Mouse (Mus musculus): ENCODE results near the gene Dglucy. TPM values are rescaled to one million over a fixed set of nuclear protein-coding genes. Genes with fewer than 3 reads are reported as not detected.

The Dglucy gene
- total RNA-seq, 4 experiments from 2014 or later: 20.7 to 31.2 (median 23.0) TPM

- no peak for DNase-seq
These were observed 104.3 kb downstream of the Dglucy start for GRCm38 (mm10) chr12:100883168-100883567.

- no peak for DNase-seq
These were observed 106.7 kb downstream of the Dglucy start for GRCm38 (mm10) chr12:100885585-100885984.

- DNase-seq: no peak
These were observed 108.0 kb downstream of the Dglucy start for GRCm38 (mm10) chr12:100886877-100887276.

- no peak for DNase-seq
These were observed 109.0 kb downstream of the Dglucy start for GRCm38 (mm10) chr12:100887801-100888258.

- no peak for DNase-seq
These were observed 111.7 kb downstream of the Dglucy start for GRCm38 (mm10) chr12:100890548-100890947.

- no peak for DNase-seq
These were observed 116.6 kb downstream of the Dglucy start for GRCm38 (mm10) chr12:100895504-100895903.

GRCm38 (mm10) chr12:100896661-100897060 is 117.8 kb downstream of the Dglucy start:
- no peak for DNase-seq

GRCm38 (mm10) chr12:100897736-100898650 is 119.1 kb downstream of the Dglucy start:
- no peak for DNase-seq

- no peak for DNase-seq
These were observed 120.3 kb downstream of the Dglucy start for GRCm38 (mm10) chr12:100899111-100899640.

- no peak for DNase-seq
These were observed 122.0 kb downstream of the Dglucy start for GRCm38 (mm10) chr12:100900901-100901300.

GRCm38 (mm10) chr12:100901386-100901785 is 122.5 kb downstream of the Dglucy start:
- DNase-seq: no peak

- DNase-seq: no peak
These were observed 124.9 kb downstream of the Dglucy start for GRCm38 (mm10) chr12:100903761-100904160.

GRCm38 (mm10) chr12:100906861-100907260 is 128.0 kb downstream of the Dglucy start:
- no peak for DNase-seq

- DNase-seq: no peak
These were observed 128.9 kb downstream of the Dglucy start, which contains the start of gene Gpr68 for GRCm38 (mm10) chr12:100907598-100908297. TSS of gene Gpr68 (minus strand) at chr12:100908198.

- no peak for DNase-seq
These were observed 129.6 kb downstream of the Dglucy start for GRCm38 (mm10) chr12:100908298-100909034.

- no peak for DNase-seq
These were observed 130.9 kb downstream of the Dglucy start for GRCm38 (mm10) chr12:100909765-100910164.

GRCm38 (mm10) chr12:100910731-100911130 is 131.9 kb downstream of the Dglucy start:
- DNase-seq: no peak

GRCm38 (mm10) chr12:100924646-100925339 is 145.9 kb downstream of the Dglucy start:
- DNase-seq: peak; percentile 24

GRCm38 (mm10) chr12:100925644-100926619 is 147.1 kb downstream of the Dglucy start:
- DNase-seq: no peak

GRCm38 (mm10) chr12:100928286-100928685 is 149.4 kb downstream of the Dglucy start:
- no peak for DNase-seq
